Mouse (Mus musculus): Measurements from ENCODE around the gene Hist1h4f.
"Not testable (repeated sequence)": the region's sequence is repeated elsewhere in the genome, so short reads cannot be mapped to it uniquely, and the experiment has no call there.

Hist1h4f gene

DNA sequence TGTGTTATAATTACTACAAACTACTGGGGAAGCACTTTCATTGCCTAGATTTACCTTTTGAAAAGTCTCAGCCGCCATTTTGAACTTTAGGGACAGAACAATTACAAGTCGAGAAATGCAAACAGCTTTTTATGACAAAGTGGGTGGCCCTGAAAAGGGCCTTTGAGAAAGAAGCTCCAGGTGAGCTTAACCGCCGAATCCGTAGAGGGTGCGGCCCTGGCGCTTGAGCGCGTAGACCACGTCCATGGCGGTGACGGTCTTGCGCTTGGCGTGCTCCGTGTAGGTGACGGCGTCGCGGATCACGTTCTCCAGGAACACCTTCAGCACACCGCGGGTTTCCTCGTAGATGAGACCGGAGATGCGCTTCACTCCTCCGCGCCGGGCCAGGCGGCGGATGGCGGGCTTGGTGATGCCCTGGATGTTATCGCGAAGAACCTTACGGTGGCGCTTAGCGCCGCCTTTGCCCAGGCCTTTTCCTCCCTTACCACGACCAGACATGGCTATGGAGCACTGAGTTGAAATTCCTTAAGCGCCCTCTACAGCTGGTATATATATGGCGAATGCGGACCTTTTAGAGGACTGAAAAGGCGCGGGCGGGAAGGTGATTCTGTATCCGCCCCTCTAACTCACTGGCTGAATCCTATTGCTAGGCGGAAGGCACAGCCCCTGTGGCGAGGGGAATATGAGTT, at the start of gene Hist1h4f:
Gene Hist1h4f, minus strand, starts transcription at position 503 of the 689 bp plus-strand sequence.
- DNase-seq: peak; percentile 82

- DNase-seq: peak; percentile 77
Observed at GRCm38 (mm10) chr13:23597957-23598356, 46.5 kb upstream of the Hist1h4f start.

DNA sequence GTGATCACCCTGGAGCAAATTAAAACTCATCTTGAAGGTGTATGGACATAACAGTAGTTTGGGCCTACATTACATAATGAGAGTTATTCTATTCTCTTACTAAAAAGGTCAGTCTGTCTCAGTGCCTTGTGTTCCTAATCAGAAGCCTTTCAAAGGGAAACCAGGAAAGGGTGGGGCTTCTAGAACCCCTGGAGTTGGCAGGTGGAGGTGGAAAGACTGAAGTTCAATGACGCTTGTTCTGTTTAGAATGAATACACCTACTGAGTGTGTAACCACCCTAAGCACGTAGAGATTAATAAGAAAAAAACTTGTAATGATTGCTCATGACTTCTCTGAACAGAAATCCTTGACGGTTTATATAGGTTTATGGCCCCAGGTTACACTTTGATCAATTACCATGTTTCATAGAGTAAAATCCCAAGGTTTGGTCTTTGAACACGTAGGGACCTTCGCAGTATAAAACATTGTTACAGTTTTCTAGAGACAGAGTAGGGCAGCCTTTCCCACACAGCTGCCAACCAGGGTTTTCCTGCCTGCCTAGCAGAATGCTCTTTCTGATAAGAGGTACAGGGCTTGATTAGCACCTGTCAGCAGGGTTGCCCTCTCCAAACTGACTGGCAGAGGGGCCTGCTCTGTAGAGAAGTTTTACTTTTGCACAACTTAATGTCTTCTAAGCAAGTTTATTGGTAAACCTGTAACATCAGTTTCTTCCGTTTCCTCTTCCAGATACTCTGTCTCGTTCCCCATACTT, 44.3 kb upstream of the Hist1h4f start:
- DNase-seq: no peak

- DNase-seq: no peak
Observed at GRCm38 (mm10) chr13:23595185-23595584, 43.7 kb upstream of the Hist1h4f start.

DNA sequence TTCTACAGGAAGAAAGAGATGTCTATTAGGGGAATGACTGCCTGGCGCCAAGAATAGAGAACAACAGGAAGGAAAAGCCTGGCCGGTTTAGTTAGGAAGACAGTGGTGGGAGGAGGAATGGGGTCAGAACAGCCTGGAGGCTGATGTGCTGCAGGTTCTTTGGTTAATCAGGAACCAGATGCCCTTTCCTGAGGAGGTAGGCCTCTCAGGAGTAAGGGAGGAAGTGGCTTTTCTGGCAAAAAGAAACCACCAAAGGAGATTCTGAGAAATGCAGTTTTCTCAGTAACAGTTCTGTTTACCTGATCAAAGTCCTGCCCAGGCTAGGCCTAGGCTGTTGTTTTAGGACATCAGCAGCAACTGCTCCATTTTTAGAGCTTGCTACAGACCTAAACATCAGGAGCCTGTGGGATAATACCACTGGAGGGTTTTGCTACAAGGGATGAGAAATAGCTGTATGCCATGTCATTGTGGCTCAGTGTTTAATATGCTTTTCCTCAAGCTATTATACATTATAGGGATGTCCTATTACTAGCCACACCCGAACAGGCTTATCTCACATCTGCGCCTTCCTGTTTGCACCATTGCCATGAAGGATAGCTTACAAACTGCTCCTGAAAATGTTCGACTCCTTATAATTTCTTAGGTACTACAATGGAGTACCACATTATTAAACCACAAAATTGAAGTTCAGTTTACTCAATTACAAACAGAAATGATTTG, 41.8 kb upstream of the Hist1h4f start:
- DNase-seq: no peak

DNA sequence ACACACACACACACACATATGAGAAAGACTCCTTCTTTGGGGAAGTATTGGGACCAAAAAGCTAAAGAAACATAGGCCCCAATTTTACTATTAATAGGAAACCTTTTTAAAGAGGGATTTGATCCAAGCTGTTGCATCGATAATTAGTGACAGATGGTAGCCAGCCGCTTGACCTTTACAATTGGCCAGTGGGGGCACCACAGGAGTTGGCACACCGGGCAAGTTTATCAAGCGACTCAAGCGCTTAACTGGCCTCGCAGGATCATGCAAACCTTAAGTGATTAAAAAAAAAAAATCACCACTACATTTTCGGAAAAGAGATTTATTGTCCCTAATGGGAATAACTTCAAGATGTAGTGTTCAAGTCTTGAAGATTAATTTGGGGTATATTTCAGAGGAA, 41.2 kb upstream of the Hist1h4f start:
- no peak for DNase-seq

- not testable (repeated sequence) for DNase-seq
Observed at GRCm38 (mm10) chr13:23591886-23592285, 40.4 kb upstream of the Hist1h4f start.

- DNase-seq: no peak
Observed at GRCm38 (mm10) chr13:23591206-23591605, 39.8 kb upstream of the Hist1h4f start.

GRCm38 (mm10) chr13:23586940-23587225, 35.4 kb upstream of the Hist1h4f start:
- no peak for DNase-seq

DNA sequence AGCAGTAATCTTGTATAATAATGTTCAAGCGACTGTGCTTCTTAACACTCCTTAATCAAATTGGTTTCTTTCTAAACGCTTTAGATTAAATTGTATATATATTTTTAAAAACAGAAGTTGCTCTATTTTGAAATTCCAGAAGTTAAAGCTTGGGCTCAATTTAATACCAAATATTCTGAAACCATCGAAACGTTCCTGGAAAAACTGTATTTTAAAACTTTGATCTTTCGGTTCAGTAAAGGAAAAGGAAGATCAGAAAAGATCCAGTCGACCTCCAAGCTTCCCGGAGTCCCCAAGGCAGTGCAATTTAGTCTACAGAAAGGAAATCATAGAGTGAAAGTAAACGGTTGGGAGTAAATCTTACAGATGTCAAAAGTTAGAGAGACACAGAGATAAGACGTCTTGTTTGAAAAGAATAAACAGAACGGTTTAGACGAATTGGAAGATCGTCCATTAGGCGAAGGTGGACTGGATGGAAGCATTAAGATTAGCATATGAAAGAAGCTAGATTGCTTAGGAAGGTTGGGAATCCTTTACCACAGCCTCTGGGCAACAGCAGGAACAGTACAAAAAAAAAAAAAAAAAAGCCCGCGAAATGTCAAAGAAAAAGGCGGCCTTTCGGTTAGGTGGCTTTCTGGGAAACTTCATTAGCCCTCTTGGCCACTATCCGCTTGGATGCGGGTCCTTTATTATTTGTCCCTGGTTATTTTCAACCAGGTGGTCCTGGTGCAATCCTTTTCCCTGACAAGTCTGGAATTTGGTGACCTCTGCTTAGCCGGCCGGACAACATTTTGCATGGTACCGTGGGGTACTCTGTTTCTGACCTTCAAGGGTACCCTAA, 34.9 kb upstream of the Hist1h4f start:
- no peak for DNase-seq

DNA sequence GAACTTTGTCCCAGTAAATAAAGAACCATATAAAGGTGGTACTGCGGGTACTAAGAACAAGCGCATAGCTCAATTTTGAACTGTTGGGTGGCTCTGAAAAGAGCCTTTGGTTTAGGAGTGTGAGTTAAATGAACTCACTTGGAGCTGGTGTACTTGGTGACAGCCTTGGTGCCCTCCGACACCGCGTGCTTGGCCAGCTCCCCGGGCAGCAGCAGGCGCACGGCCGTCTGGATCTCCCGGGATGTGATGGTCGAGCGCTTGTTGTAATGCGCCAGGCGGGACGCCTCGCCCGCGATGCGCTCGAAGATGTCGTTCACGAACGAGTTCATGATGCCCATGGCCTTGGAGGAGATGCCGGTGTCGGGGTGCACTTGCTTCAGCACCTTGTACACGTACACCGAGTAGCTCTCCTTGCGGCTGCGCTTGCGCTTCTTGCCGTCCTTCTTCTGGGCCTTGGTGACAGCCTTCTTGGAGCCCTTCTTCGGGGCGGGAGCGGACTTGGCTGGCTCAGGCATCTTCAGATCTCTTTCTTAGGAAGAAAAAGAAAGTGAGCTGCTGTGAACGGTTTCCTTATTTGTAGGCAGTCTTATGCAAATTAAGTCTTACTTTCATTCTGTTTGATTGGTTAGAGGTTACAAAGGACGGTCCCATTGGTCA, 34.1 kb upstream of the Hist1h4f start:
- peak; percentile 43 for DNase-seq

DNA sequence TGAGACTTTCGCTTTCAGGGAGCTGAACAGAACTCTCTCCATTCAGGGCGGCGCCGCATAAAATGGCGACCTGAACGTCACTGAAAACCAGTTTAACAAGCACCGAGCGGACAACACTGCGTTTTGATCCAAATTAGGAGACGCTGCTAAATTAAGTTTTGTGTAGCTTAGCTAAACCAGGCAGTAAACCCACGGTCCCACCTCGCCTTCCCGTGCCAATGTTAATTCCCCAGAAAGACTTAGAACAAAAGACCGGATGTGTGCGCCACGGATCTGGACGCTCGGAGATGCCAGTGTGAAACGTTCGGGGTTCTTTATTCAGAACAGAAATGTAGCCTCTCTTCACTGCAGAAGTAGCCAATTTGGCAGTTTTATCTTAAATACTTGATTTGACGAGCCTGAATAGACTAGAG, 33.6 kb upstream of the Hist1h4f start:
- DNase-seq: peak; percentile 69

- no peak for DNase-seq
Observed at GRCm38 (mm10) chr13:23584331-23584730, 32.9 kb upstream of the Hist1h4f start.

DNA sequence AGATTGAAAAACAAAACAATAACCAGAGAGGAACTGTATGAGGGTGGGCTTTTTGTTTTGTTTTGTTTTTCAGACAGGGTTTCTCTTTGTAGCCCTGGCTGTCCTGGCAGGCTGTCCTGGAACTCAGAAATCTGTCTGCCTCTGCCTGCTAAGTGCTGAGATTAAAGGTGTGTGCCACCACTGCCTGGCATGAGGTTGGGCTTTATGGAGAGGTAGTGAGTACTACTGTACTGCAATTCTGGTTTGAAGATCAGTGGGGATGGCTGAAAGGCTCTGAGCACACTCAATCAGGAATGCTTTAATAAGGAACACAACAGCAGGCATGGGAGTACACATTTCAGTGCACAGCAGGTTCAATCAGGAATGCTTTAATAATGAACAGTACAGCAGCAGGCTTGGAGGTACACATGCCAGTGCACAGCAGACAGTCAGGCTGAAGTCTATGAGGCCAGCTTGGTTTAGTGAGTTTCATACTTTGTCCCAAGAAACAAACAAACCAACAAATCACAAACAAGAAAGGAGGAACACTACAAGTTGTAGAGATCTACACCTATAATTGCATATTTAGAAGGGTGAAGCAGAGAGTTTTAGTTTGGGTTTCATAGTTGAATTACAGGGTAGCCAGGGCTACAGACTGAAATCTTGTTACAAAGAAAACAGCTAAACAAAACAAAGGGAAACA, 32.1 kb upstream of the Hist1h4f start:
- no peak for DNase-seq

- no peak for DNase-seq
Observed at GRCm38 (mm10) chr13:23582219-23583056, 31.0 kb upstream of the Hist1h4f start.

GRCm38 (mm10) chr13:23581408-23582218, 30.2 kb upstream of the Hist1h4f start, which contains the start of gene Hist1h4d:
Hist1h4d (plus strand) TSS chr13:23581598.
- peak; percentile 81 for DNase-seq

DNA sequence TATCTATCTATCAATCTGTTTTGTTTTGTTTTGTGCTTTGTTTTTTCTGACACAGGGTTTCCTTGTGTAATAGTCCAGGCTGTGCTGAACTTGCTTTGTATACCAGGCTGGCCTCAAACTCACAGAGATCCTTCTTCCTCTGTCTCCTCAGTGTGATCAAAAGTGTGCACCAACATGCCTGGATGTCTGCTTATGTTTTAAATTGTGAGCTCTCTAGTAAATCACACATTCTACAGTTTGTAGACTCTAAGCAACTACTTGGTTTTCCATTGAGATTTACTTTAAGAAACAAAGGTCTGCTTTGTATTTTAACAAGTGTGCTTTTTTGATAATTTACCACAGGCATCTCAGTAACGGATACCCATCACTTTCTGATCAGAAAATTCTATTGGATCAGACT, 26.4 kb upstream of the Hist1h4f start:
- DNase-seq: no peak

GRCm38 (mm10) chr13:23576906-23577639, 25.6 kb upstream of the Hist1h4f start:
- DNase-seq: no peak

DNA sequence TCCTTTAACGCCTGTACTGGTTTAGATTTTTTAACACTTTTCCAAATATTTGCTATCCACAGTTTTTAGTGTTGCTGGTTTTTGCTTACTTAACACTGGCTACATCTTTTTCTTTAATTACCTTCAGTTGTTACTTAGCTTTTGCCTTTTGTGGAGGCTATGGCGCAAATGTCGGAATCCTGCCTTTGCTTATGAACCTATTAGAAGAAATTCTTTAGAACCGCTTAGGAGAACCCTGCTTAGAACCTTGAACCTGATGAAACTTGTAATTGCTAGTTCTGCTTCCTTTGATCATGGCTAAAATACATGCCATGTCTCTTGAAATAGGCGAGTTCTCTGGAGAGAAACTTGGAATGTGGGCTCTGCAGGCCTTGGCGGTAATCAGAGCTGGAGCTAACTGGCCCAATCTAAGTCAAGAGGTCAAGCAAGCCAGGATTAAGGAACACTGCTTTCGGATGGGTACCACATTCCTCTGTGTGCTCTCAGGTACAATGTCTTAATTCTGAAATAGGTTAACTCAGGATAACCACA, 25.0 kb upstream of the Hist1h4f start:
- no peak for DNase-seq
